Mouse (Mus musculus) midbrain, embryonic 13.5 days (tissue): ENCODE measurements at regions not wholly inside any gene's neighbourhood (a gene's known extent, or its start where the extent isn't known, plus 50 kb on each side); places are given as distances from the start of the nearest gene placed in this dataset.
A peak's percentile ranks its signal among the peaks of the same experiment; 100 is the strongest.

Source experiments
- ATAC-seq: fragments of 200-750 bp; cut with Nextera tagmentation; 2 replicates; pipeline ENCODE4 v1.8.0; 2017; ENCODE audit warnings: mild to moderate bottlenecking, moderate TSS enrichment, moderate library complexity
- H3K27ac ChIP-seq: fragments of 300-500 bp; sonication (generic); 2 replicates; pipeline ENCODE4 v1.5.1; 2015; ENCODE audit warnings: inconsistent platforms, mild to moderate bottlenecking, moderate library complexity
- H3K27me3 ChIP-seq: fragments of 300-500 bp; sonication (generic); 2 replicates; pipeline ENCODE4 v1.6.1; 2015; ENCODE audit warnings: mild to moderate bottlenecking, inconsistent platforms
- H3K36me3 ChIP-seq: fragments of 300-500 bp; sonication (generic); 2 replicates; pipeline ENCODE4 v1.6.1; 2015; ENCODE audit warnings: mild to moderate bottlenecking, inconsistent platforms
- H3K4me1 ChIP-seq: fragments of 300-500 bp; sonication (generic); replicated peaks from 2 replicates; pipeline ENCODE4 v1.6.1; 2015; ENCODE audit warnings: inconsistent platforms
- H3K4me2 ChIP-seq: fragments of 300-500 bp; sonication (generic); replicated peaks from 2 replicates; pipeline ENCODE4 v1.6.1; 2015; ENCODE audit warnings: moderate library complexity, mild to moderate bottlenecking, inconsistent platforms
- H3K4me3 ChIP-seq: fragments of 300-500 bp; sonication (generic); replicated peaks from 2 replicates; pipeline ENCODE4 v1.5.1; 2015; ENCODE audit warnings: mild to moderate bottlenecking, inconsistent platforms
- H3K9ac ChIP-seq: fragments of 300-500 bp; sonication (generic); replicated peaks from 2 replicates; pipeline ENCODE4 v1.6.1; 2015; ENCODE audit warnings: mild to moderate bottlenecking, inconsistent platforms
- H3K9me3 ChIP-seq: fragments of 300-500 bp; sonication (generic); 2 replicates; pipeline ENCODE4 v1.6.1; 2016; ENCODE audit warnings: mild to moderate bottlenecking, inconsistent platforms
- WGBS: fragments of 180-500 bp; shearing (Covaris S2); methylation state at CpG from one replicate; pipeline ENCODE4 v1.1.7; 2015; 5-methylcytosine and 5-hydroxymethylcytosine counted together

DNA sequence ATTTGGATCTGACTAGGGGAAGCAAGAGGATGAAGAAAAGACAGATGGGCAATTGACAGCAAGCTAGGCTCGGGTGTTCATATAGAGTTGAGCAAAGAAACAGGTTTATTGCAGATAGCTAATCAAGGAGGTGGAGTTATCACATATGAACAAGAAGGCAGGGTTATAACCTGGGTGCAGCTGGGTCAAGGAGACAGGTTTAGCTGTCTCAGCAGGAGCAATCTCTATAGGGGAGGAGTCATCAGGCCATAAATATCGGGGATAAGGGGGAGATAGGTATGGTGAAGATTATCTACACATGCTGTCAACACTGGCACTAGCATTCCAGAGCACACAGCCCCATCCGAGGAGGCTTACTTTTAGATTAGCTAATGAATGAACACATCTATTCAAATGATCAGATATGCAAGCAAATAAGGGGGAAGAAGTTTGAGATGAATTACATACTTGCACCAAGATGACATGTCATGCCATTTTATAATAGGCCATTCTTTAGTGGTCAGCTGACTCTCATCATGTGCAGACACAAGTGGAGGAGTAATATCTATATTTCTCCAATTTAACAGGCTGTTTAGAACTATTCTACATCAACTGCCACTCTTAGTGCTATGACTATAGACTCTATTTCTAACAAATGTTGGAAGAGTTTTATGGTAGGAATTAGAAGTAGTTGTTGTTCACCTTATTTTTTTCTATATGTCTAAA lies 76.9 kb downstream of the Lhx9 start:
- WGBS: 79% methylated on average over 3 of the region's 3 CpGs
- Histone ChIP-seq H3K4me2 (no peak overlapping the region), H3K4me3 (no peak overlapping the region), H3K36me3 (no peaks in the 10 kb centered on the region), H3K27ac (no peak overlapping the region), H3K9ac (no peak overlapping the region), H3K9me3 (no peaks in the 10 kb centered on the region), H3K27me3 (no peaks in the 10 kb centered on the region), H3K4me1 (no peaks in the 10 kb centered on the region)
- ATAC-seq: no peak

DNA sequence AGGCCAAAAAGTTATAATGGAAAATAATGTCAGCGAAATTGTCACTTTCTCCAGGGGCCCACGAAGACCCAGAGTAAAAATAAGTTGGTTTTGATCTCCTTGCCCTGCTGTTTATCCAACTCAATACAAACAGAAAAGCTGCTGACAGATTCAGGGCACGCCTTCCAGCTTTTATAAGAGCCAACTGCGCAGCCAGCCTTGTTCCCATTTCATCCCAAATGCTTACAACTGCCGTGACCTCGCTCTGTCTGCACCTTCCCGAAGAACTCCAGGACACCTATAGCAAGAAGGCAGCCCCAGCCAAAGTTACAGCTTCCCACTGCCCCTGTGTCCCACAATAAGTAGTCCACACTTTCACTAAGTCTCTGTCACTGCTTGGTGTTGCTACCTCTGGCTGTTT lies 85.5 kb downstream of the Lhx9 start:
- no peak for ATAC-seq
- H3K4me1 ChIP-seq: no peaks in the 10 kb centered on the region
- H3K9ac ChIP-seq: no peak overlapping the region
- no peaks in the 10 kb centered on the region for H3K27me3 ChIP-seq
- H3K4me2 ChIP-seq: no peak overlapping the region
- no peaks in the 10 kb centered on the region for H3K9me3 ChIP-seq
- 84% methylated on average over 7 of the region's 7 CpGs for WGBS
- H3K36me3 ChIP-seq: no peaks in the 10 kb centered on the region
- H3K4me3 ChIP-seq: no peak overlapping the region
- no peak overlapping the region for H3K27ac ChIP-seq

DNA sequence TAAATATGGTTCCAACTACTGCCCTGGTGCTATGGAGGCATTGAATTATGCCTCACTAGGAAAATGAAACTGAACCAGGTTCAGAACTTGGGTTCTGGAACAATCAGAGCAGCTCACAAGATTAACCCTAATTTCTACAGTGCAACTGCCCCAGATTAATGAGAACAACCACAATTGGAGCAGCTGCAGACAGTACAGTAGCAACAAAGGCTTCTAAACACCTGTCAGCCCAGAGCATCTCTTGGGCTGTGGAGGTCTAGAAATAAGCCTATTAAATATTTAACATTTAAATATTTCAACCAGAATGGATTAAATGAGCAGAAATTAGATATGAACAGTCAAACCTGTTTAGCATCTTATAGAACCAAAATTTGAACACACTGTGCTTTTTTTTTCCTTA lies 90.6 kb downstream of the Lhx9 start:
- H3K4me1 ChIP-seq: 0 out of 2 replicates have a peak, but pooled peaks cover 3% of the 10 kb centered on the region
- peak; percentile 62; the same call in 1 of the 2 replicates for ATAC-seq
- H3K4me2 ChIP-seq: no peak overlapping the region
- no peak overlapping the region for H3K4me3 ChIP-seq
- H3K9ac ChIP-seq: no peak overlapping the region
- no peaks in the 10 kb centered on the region for H3K36me3 ChIP-seq
- no peaks in the 10 kb centered on the region for H3K27me3 ChIP-seq
- peak overlapping the region; percentile 64 for H3K27ac ChIP-seq
- H3K9me3 ChIP-seq: no peaks in the 10 kb centered on the region

DNA sequence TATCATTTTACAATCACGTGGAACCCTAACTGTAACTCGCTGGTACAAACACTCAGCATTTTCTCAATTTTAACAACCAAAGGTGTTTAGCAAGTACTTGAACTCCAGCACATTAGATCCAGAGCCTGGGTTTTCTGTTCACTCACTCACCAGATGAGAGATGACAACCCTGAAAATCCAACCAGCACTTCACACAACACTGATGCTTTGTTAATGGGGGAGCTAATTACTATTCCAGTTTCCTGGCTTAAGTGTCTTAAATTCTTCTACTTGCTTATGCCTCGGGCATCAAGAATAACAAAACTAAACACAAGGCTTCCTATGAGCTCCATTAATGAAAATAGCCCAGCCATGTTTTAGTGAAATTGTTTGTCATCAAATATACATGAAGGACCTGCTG lies 113.4 kb upstream of the Nek7 start:
- Histone ChIP-seq H3K36me3 (no peaks in the 10 kb centered on the region), H3K9me3 (no peaks in the 10 kb centered on the region), H3K4me2 (no peak overlapping the region), H3K4me1 (no peaks in the 10 kb centered on the region), H3K27ac (no peak overlapping the region), H3K27me3 (no peaks in the 10 kb centered on the region), H3K9ac (no peak overlapping the region), H3K4me3 (no peak overlapping the region)
- ATAC-seq: no peak
- WGBS: 77% methylated on average over 3 of the region's 3 CpGs

DNA sequence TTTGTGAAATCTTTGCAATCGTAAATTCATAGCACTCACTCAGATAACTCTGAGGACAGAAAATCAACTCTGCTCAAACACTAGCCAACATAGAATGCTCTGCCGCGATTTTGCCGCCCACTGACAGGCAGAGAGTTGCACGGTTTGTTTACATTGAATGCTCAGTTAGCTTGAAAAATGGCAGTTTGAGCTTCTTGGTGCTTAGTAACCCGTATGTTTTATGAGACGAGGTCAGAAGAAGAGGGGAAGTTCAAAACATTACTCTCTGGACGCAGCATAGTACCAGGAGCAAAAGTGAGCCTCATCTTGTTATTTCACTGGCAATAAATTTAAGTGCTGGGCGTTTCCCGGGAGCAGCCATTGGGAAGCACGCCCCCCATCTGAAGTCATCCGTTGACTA lies 111.1 kb upstream of the Nek7 start:
- H3K9me3 ChIP-seq: no peaks in the 10 kb centered on the region
- H3K4me1 ChIP-seq: no peaks in the 10 kb centered on the region
- no peak overlapping the region for H3K4me3 ChIP-seq
- H3K4me2 ChIP-seq: no peak overlapping the region
- no peaks in the 10 kb centered on the region for H3K27me3 ChIP-seq
- 89% methylated on average over 12 of the region's 12 CpGs for WGBS
- no peak overlapping the region for H3K27ac ChIP-seq
- H3K9ac ChIP-seq: no peak overlapping the region
- no peak for ATAC-seq
- no peaks in the 10 kb centered on the region for H3K36me3 ChIP-seq

DNA sequence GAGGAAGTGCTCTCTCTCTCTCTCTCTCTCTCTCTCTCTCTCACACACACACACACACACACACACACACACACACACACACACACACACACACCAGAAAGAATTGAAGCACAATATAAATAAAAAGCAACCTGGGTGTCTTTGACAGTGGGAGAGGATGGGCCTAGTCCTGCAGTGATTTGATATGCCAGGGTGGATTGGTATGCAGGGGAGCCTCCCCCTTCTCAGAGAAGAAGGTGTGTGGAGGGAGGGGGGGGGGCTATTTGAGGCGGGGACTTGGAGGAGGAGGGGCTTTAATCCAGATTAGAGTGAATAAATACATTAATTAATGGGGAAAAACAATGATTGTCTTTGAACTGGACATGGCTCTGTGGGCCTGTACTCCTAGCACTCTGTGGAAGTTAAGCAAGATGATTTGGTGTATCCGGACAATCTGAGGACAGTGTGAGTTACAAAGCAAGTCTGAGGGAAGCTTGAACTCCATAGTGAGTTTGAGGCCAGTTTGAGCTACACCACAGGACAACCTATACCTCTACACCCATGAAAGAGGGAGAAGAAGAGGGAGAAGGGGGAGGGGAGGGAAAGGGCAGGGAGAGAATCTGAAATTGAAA lies 109.3 kb upstream of the Nek7 start:
- 36% methylated on average over 2 of the region's 2 CpGs for WGBS
- no peaks in the 10 kb centered on the region for H3K27me3 ChIP-seq
- no peak overlapping the region for H3K4me2 ChIP-seq
- H3K4me3 ChIP-seq: no peak overlapping the region
- peak; percentile 58 for ATAC-seq
- no peaks in the 10 kb centered on the region for H3K9me3 ChIP-seq
- H3K9ac ChIP-seq: no peak overlapping the region
- H3K27ac ChIP-seq: no peak overlapping the region
- no peaks in the 10 kb centered on the region for H3K36me3 ChIP-seq
- no peaks in the 10 kb centered on the region for H3K4me1 ChIP-seq

DNA sequence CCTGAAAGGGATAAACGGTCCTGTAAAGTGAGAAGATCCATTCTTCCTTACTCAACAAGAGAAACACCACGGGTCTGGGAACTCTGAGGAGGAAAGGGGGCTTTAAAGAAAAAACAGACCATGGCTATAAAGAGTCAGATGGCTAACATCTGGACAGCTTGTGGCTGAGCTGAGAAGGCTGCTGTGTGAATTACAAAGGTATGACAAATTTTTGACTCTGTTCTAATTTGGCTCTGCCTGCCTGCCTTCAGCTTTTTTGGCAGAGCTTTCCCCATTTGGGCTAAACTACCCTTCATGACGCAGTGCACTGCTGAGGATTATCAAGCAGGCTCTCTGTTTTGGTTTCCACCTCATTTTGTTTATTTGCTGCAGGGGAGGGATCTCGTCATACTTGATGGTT lies 100.8 kb upstream of the Nek7 start:
- Histone ChIP-seq H3K4me2 (no peak overlapping the region), H3K9ac (no peak overlapping the region), H3K4me1 (no peaks in the 10 kb centered on the region), H3K4me3 (no peak overlapping the region), H3K36me3 (no peaks in the 10 kb centered on the region), H3K9me3 (no peaks in the 10 kb centered on the region), H3K27me3 (no peaks in the 10 kb centered on the region), H3K27ac (no peak overlapping the region)
- ATAC-seq: no peak
- WGBS: 77% methylated on average over 4 of the region's 4 CpGs

DNA sequence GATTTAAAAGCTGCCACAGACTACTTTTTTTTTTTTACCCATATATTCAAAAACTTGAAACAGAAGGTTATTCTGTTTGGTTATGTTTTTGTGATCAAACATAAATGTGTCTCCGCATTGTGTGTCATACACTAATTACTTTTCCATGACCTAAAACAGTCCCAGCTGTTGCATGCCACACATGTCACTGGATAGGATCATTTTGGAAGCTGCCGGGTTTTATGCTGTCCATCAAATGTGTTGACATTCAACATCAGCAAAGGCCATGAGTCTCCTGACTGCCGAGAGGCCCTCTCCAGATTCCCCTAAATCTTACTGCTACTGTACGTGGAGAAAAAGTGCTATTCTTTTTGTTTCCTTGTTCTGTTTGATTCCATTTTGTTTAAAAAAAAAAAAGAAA lies 99.4 kb upstream of the Nek7 start:
- Histone ChIP-seq H3K4me3 (no peak overlapping the region), H3K4me1 (no peaks in the 10 kb centered on the region), H3K9me3 (no peaks in the 10 kb centered on the region), H3K27ac (no peak overlapping the region), H3K36me3 (no peaks in the 10 kb centered on the region), H3K4me2 (no peak overlapping the region), H3K27me3 (no peaks in the 10 kb centered on the region), H3K9ac (no peak overlapping the region)
- no peak for ATAC-seq
- WGBS: 79% methylated on average over 4 of the region's 4 CpGs

DNA sequence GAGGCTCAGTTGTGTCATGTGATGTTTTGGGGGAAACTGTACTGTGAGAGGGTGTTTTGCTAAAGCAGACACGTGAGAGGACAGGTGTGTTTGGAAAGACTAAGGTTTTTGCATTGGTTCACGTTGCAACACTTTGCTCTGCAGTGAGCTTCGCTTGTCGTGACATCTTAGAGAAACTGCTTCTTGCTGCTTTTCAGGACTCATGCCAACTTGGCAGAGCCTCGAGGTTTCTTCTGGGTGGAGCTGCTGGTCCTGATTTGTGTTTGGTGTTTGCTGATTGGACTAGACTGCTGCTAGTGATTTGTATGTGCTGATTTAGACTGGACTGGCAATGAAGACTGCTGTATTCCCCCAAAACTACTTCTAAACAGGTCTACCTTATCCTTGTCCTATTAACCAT lies 97.0 kb upstream of the Nek7 start:
- H3K4me2 ChIP-seq: no peak overlapping the region
- WGBS: 87% methylated on average over 5 of the region's 5 CpGs
- ATAC-seq: no peak
- no peak overlapping the region for H3K4me3 ChIP-seq
- no peak overlapping the region for H3K27ac ChIP-seq
- H3K36me3 ChIP-seq: no peaks in the 10 kb centered on the region
- no peak overlapping the region for H3K9ac ChIP-seq
- H3K9me3 ChIP-seq: no peaks in the 10 kb centered on the region
- no peaks in the 10 kb centered on the region for H3K4me1 ChIP-seq
- H3K27me3 ChIP-seq: no peaks in the 10 kb centered on the region

DNA sequence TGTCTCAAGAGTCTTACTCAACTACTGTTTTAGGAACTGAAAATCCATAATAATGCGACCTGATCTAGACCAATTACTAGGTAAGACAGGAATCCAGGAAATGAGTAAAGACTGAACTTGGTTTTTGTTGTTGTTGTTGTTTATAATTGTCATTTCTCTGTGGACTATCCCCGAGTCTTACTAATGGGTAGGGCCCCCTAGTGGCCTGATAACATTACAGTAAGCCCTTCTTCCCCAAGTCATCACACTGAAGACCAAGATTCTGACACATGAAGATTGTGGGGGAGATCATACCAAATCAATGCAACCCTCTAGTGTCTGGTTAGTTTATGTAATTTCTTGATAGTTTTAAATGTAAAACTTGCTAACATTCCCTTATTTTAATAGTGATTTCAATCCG lies 95.2 kb upstream of the Nek7 start:
- H3K4me2 ChIP-seq: no peak overlapping the region
- H3K36me3 ChIP-seq: no peaks in the 10 kb centered on the region
- H3K4me3 ChIP-seq: no peak overlapping the region
- H3K9me3 ChIP-seq: no peaks in the 10 kb centered on the region
- H3K27ac ChIP-seq: no peak overlapping the region
- no peaks in the 10 kb centered on the region for H3K4me1 ChIP-seq
- 80% methylated on average over 3 of the region's 3 CpGs for WGBS
- no peak for ATAC-seq
- H3K27me3 ChIP-seq: no peaks in the 10 kb centered on the region
- no peak overlapping the region for H3K9ac ChIP-seq

DNA sequence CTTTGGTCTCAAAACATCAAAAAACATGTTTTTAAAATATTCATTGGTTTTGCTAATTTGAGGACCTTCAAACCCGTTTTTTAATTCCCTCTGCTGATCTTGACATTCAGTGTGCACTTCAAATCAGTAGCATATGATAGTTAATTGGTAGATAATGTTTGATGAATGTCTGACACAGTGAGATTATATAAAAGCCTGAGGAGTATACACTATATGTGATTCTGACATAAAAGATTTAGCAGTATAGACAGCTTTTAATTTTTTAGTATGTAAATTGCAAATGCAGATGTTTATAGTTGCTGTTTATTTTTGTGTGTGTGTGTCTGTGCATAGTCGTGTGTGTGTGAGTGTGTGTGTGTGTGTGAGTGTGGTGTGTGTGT lies 89.3 kb upstream of the Nek7 start:
- Histone ChIP-seq H3K27me3 (no peaks in the 10 kb centered on the region), H3K27ac (no peak overlapping the region), H3K9ac (no peak overlapping the region), H3K4me1 (0 out of 2 replicates have a peak, but pooled peaks cover 4% of the 10 kb centered on the region), H3K4me2 (no peak overlapping the region), H3K4me3 (no peak overlapping the region), H3K36me3 (no peaks in the 10 kb centered on the region), H3K9me3 (no peaks in the 10 kb centered on the region)
- ATAC-seq: no peak
- 73% methylated on average over 2 of the region's 2 CpGs for WGBS

DNA sequence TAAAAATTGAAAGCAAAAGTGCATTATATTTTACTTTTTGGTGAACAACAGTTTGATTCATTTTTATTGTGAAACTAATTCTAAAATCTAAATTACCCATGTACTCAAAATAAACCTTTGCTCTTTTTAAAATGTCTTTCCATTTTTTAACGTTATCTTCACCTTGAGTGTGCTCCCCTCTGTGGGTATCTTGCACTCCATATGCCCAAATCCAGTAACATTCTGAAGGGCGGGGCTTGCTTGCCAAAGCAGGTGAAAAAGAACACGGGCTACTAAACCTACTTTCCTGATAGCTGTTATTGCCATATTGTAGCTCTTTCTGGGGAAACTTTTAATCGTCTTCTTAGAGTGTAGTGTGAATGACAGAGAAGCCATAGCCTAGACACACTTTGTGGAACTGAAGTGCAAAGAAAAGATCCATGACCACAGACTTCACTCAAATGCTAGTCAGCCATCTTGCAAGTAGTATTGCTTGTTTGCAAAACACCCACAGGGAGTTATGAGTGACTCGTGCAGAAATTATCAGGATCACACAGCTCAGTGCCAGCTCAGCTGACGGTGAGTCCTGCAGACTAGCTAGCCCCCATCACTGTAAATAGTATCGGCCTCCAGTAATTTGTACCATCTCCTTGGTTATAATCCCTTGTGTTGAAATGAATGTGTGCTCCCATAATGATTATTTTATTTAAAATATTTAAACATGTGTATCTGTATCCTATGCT lies 88.7 kb upstream of the Nek7 start:
- no peaks in the 10 kb centered on the region for H3K27me3 ChIP-seq
- H3K9ac ChIP-seq: no peak overlapping the region
- H3K9me3 ChIP-seq: no peaks in the 10 kb centered on the region
- H3K36me3 ChIP-seq: no peaks in the 10 kb centered on the region
- H3K4me3 ChIP-seq: no peak overlapping the region
- ATAC-seq: no peak
- 71% methylated on average over 7 of the region's 7 CpGs for WGBS
- H3K27ac ChIP-seq: no peak overlapping the region
- no peak overlapping the region for H3K4me2 ChIP-seq
- H3K4me1 ChIP-seq: 0 out of 2 replicates have a peak, but pooled peaks cover 4% of the 10 kb centered on the region
